Mouse (Mus musculus): Measurements from ENCODE around the gene Rabggtb. TPM values are rescaled to one million over a fixed set of nuclear protein-coding genes. Genes with fewer than 3 reads are reported as not detected.
A peak's percentile ranks its signal among the peaks of the same experiment; 100 is the strongest.

Gene Rabggtb
- polyA plus RNA-seq (2014; fragmentation: Nextera tagmentation; extraction: Ambion mirVana): 54.8 and 58.4 TPM in 2 replicates

DNA sequence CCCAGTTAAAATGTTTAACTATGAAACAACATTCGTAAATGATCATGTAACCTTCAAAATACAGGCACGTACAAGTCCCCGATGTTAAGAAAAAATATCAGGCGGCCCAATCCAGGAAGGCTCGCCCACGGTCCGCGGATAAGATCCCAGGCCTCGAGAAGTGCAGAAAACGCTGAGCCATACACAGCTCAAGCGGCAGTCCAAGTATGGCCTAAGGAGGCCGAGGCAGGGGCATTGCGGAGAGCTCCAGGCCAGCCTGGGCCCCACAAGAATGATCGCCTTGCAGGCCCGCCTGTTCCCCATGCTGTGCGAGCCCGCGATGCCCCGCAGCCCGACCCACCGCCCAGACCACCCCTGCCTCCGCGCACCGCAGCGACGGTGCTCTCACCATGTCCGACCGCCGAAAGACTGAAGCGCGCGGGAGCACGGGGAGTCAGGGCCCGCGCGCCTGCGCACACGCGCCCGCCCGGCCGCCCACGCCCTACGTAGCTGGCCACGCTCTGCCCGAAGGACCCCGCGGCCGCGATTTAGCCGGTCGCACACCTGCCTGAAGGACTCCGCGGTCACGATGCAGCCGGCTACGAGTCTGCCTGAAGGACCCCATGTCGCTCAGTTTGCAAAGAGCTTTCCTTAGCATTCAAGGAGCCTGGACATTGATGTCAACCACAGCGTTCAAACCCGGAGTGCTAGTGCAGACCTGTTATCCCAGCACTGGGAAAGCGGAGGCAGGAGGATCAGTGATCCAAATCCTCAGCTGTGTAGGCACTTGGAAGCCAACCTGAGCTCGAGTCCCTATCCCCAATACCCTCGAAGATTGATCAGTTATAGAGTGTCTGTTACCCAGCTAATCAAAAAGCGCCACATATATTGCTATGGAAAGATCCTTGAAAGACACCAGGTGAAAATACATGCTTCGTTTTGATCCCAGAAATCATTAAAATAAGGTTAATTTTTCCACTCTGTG is at the start of gene Rabggtb:
Rabggtb (minus strand) TSS at position 464 of the 964 bp plus-strand sequence.
- Histone ChIP-seq H3K4me1 (replicated peaks; ENCODE audit: control insufficient read depth, insufficient read depth, low read length) (peaks cover 23% of the 10 kb centered on the region), H3K4me3 (replicated peaks; ENCODE audit: low read length) (peak within 1 kb of the TSS; percentile 70), H3K4me2 (replicated peaks) (peak within 1 kb of the TSS; percentile 71), H3K27me3 (ENCODE audit: control insufficient read depth, insufficient read depth, low read length) (no peaks in the 10 kb centered on the region), H3K36me3 (replicated peaks; ENCODE audit: control insufficient read depth, insufficient read depth) (peaks cover 34% of the 10 kb centered on the region), H3K27ac (peak within 1 kb of the TSS; percentile 93), H3K9me3 (ENCODE audit: control insufficient read depth, low read length) (no peaks in the 10 kb centered on the region), H3K9ac (peak within 1 kb of the TSS; percentile 77)
- ATAC-seq (ENCODE audit: low FRiP score): peak; percentile 98
- WGBS: 1% methylated on average over 65 of the region's 65 CpGs
- peak; percentile 98 for DNase-seq (ENCODE audit: low spot score)

- ATAC-seq (ENCODE audit: low FRiP score): no peak
- WGBS: 69% methylated on average over 6 of the region's 6 CpGs
- DNase-seq (ENCODE audit: low spot score): no peak
Measured at GRCm38 (mm10) chr3:153961632-153962389, 49.0 kb upstream of the Rabggtb start.

GRCm38 (mm10) chr3:153960884-153961283 is 48.1 kb upstream of the Rabggtb start:
- 49% methylated on average over 2 of the region's 2 CpGs for WGBS
- Histone ChIP-seq H3K36me3 (replicated peaks; ENCODE audit: control insufficient read depth, insufficient read depth) (no peaks in the 10 kb centered on the region), H3K9me3 (ENCODE audit: control insufficient read depth, low read length) (no peaks in the 10 kb centered on the region), H3K4me3 (replicated peaks; ENCODE audit: low read length) (no peak overlapping the region), H3K9ac (no peak overlapping the region), H3K27me3 (ENCODE audit: control insufficient read depth, insufficient read depth, low read length) (no peaks in the 10 kb centered on the region), H3K4me2 (replicated peaks) (no peak overlapping the region), H3K27ac (no peak overlapping the region), H3K4me1 (replicated peaks; ENCODE audit: control insufficient read depth, insufficient read depth, low read length) (no peaks in the 10 kb centered on the region)
- no peak for DNase-seq (ENCODE audit: low spot score)
- ATAC-seq (ENCODE audit: low FRiP score): no peak

More at GRCm38 (mm10) chr3:153961632-153962389, 49.0 kb upstream of the Rabggtb start:
- H3K36me3 ChIP-seq (replicated peaks; ENCODE audit: control insufficient read depth, insufficient read depth): no peaks in the 10 kb centered on the region
- no peak overlapping the region for H3K4me3 ChIP-seq (replicated peaks; ENCODE audit: low read length)
- H3K4me1 ChIP-seq (replicated peaks; ENCODE audit: control insufficient read depth, insufficient read depth, low read length): no peaks in the 10 kb centered on the region
- no peak overlapping the region for H3K27ac ChIP-seq
- H3K4me2 ChIP-seq (replicated peaks): no peak overlapping the region
- no peaks in the 10 kb centered on the region for H3K9me3 ChIP-seq (ENCODE audit: control insufficient read depth, low read length)
- H3K27me3 ChIP-seq (ENCODE audit: control insufficient read depth, insufficient read depth, low read length): no peaks in the 10 kb centered on the region
- H3K9ac ChIP-seq: no peak overlapping the region

GRCm38 (mm10) chr3:153959731-153960207 is 47.0 kb upstream of the Rabggtb start:
- WGBS: 76% methylated on average over 9 of the region's 9 CpGs
- H3K27me3 ChIP-seq (ENCODE audit: control insufficient read depth, insufficient read depth, low read length): no peaks in the 10 kb centered on the region
- DNase-seq (ENCODE audit: low spot score) (no peak), ATAC-seq (ENCODE audit: low FRiP score) (0 out of 2 replicates have a peak, but pooled peaks have one; percentile 42)
- no peaks in the 10 kb centered on the region for H3K4me1 ChIP-seq (replicated peaks; ENCODE audit: control insufficient read depth, insufficient read depth, low read length)
- H3K9ac ChIP-seq: no peak overlapping the region
- H3K27ac ChIP-seq: no peak overlapping the region
- no peak overlapping the region for H3K4me3 ChIP-seq (replicated peaks; ENCODE audit: low read length)
- H3K9me3 ChIP-seq (ENCODE audit: control insufficient read depth, low read length): no peaks in the 10 kb centered on the region
- H3K36me3 ChIP-seq (replicated peaks; ENCODE audit: control insufficient read depth, insufficient read depth): no peaks in the 10 kb centered on the region
- no peak overlapping the region for H3K4me2 ChIP-seq (replicated peaks)

DNA sequence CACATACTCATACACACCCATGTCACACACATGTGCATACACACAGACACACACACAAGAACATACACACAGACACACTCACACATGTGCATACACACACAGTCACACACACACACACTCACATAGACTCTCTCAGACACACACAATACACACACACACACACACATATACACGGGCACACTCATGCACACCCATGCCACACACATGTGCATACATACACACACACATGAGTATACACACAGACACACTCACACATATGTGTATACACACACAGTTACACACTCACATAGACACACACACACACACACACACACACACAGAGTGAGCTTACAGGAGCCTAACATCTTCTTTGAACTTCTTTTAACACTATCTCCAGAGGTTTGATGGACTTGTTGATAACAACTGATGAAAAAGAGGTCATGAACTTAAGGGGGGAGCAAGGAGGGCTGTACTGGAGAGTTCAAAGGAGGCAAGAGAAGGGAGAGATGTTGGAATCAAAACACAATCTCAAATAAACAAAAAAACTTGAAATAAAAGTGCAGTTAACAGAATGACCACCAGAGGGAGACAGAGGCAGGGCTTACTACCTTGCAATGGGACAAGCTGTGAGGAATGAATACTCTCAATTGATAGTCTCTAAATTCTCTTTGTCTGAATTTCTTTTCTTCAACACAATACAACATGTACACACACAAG is 46.4 kb upstream of the Rabggtb start:
- ATAC-seq (ENCODE audit: low FRiP score): peak; percentile 68; the same call in 1 of the 2 replicates
- DNase-seq (ENCODE audit: low spot score): peak; percentile 87
- H3K36me3 ChIP-seq (replicated peaks; ENCODE audit: control insufficient read depth, insufficient read depth): no peaks in the 10 kb centered on the region
- no peaks in the 10 kb centered on the region for H3K4me1 ChIP-seq (replicated peaks; ENCODE audit: control insufficient read depth, insufficient read depth, low read length)
- no peak overlapping the region for H3K27ac ChIP-seq
- no peaks in the 10 kb centered on the region for H3K27me3 ChIP-seq (ENCODE audit: control insufficient read depth, insufficient read depth, low read length)
- H3K9me3 ChIP-seq (ENCODE audit: control insufficient read depth, low read length): no peaks in the 10 kb centered on the region
- 100% methylated on average over 1 of the region's 1 CpGs for WGBS
- no peak overlapping the region for H3K9ac ChIP-seq
- no peak overlapping the region for H3K4me2 ChIP-seq (replicated peaks)
- no peak overlapping the region for H3K4me3 ChIP-seq (replicated peaks; ENCODE audit: low read length)

DNA sequence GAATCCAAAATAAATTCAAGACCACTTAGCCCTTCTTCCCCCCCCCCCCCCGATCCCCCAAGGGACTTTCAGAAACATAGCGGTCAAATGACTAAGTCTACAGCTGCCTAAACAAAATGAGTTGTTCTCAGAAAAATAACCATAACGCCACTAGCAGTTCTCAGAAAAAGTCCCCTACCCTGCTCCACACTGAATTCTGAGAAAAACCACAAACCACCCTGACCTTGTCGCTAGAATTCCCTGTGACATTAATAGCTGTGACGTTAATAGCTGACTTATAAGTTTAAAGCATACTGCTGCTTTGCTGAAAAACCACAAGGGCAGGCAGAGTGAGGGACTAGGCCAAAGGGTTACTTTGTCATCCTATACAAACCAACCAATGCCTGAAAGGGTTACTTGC is 45.1 kb upstream of the Rabggtb start:
- WGBS: 91% methylated on average over 5 of the region's 5 CpGs

GRCm38 (mm10) chr3:153948176-153948575 is 35.4 kb upstream of the Rabggtb start:
- 88% methylated on average over 2 of the region's 2 CpGs for WGBS

More for the DNA sequence above, 45.1 kb upstream of the Rabggtb start:
- no peak for DNase-seq (ENCODE audit: low spot score)
- no peak overlapping the region for H3K4me3 ChIP-seq (replicated peaks; ENCODE audit: low read length)
- no peak overlapping the region for H3K9ac ChIP-seq
- H3K27ac ChIP-seq: no peak overlapping the region
- no peak overlapping the region for H3K4me2 ChIP-seq (replicated peaks)
- no peaks in the 10 kb centered on the region for H3K36me3 ChIP-seq (replicated peaks; ENCODE audit: control insufficient read depth, insufficient read depth)
- H3K4me1 ChIP-seq (replicated peaks; ENCODE audit: control insufficient read depth, insufficient read depth, low read length): no peaks in the 10 kb centered on the region
- H3K27me3 ChIP-seq (ENCODE audit: control insufficient read depth, insufficient read depth, low read length): no peaks in the 10 kb centered on the region
- no peak for ATAC-seq (ENCODE audit: low FRiP score)
- no peaks in the 10 kb centered on the region for H3K9me3 ChIP-seq (ENCODE audit: control insufficient read depth, low read length)

GRCm38 (mm10) chr3:153947271-153947670 is 34.5 kb upstream of the Rabggtb start:
- WGBS: 77% methylated on average over 4 of the region's 4 CpGs

More at GRCm38 (mm10) chr3:153948176-153948575, 35.4 kb upstream of the Rabggtb start:
- Histone ChIP-seq H3K4me1 (replicated peaks; ENCODE audit: control insufficient read depth, insufficient read depth, low read length) (0 out of 2 replicates have a peak, but pooled peaks cover 9% of the 10 kb centered on the region), H3K27me3 (ENCODE audit: control insufficient read depth, insufficient read depth, low read length) (no peaks in the 10 kb centered on the region), H3K4me2 (replicated peaks) (no peak overlapping the region), H3K9me3 (ENCODE audit: control insufficient read depth, low read length) (no peaks in the 10 kb centered on the region), H3K4me3 (replicated peaks; ENCODE audit: low read length) (no peak overlapping the region), H3K36me3 (replicated peaks; ENCODE audit: control insufficient read depth, insufficient read depth) (no peaks in the 10 kb centered on the region), H3K27ac (no peak overlapping the region), H3K9ac (no peak overlapping the region)
- ATAC-seq (ENCODE audit: low FRiP score) (no peak), DNase-seq (ENCODE audit: low spot score) (no peak)

More at GRCm38 (mm10) chr3:153947271-153947670, 34.5 kb upstream of the Rabggtb start:
- ATAC-seq (ENCODE audit: low FRiP score): no peak
- Histone ChIP-seq H3K9ac (no peak overlapping the region), H3K4me3 (replicated peaks; ENCODE audit: low read length) (no peak overlapping the region), H3K9me3 (ENCODE audit: control insufficient read depth, low read length) (no peaks in the 10 kb centered on the region), H3K4me2 (replicated peaks) (no peak overlapping the region), H3K4me1 (replicated peaks; ENCODE audit: control insufficient read depth, insufficient read depth, low read length) (0 out of 2 replicates have a peak, but pooled peaks cover 11% of the 10 kb centered on the region), H3K36me3 (replicated peaks; ENCODE audit: control insufficient read depth, insufficient read depth) (no peaks in the 10 kb centered on the region), H3K27ac (no peak overlapping the region), H3K27me3 (ENCODE audit: control insufficient read depth, insufficient read depth, low read length) (no peaks in the 10 kb centered on the region)
- no peak for DNase-seq (ENCODE audit: low spot score)
